Mouse (Mus musculus) lung, adult 18-20 months (tissue): ENCODE data around the gene Myl6.

ENCODE experiments used
- DNase-seq, 2 experiments: peaks; one replicate each; pipeline ENCODE4 v3.0.0; 2022; ENCODE audit warnings: mixed read lengths in 2 of 2

Gene Myl6

GRCm38 (mm10) chr10:128487861-128488712, 5.9 kb downstream of the Myl6 start:
- DNase-seq, result no peak

- no peak for DNase-seq
These were observed 7.6 kb downstream of the Myl6 start for GRCm38 (mm10) chr10:128486370-128486769.

GRCm38 (mm10) chr10:128474366-128474765, 19.6 kb downstream of the Myl6 start:
- no peak for DNase-seq

GRCm38 (mm10) chr10:128460270-128460630, 33.7 kb downstream of the Myl6 start:
- DNase-seq, result no peak

GRCm38 (mm10) chr10:128459409-128460269, 34.3 kb downstream of the Myl6 start:
- DNase-seq, result peak; percentile 26 to 38

GRCm38 (mm10) chr10:128458719-128459408, 35.1 kb downstream of the Myl6 start, which contains the start of gene Smarcc2:
TSS of gene Smarcc2 (plus strand) at chr10:128459248.
- DNase-seq, result peak; percentile 86 to 89

- peak; percentile 85 to 89 for DNase-seq
These were observed 35.6 kb downstream of the Myl6 start for GRCm38 (mm10) chr10:128458348-128458718.

GRCm38 (mm10) chr10:128457676-128458075, 36.3 kb downstream of the Myl6 start:
- no peak for DNase-seq

- DNase-seq, result peak; percentile 44 to 75
These were observed 38.7 kb downstream of the Myl6 start for GRCm38 (mm10) chr10:128455280-128455679.

- no peak for DNase-seq
These were observed 39.5 kb downstream of the Myl6 start for GRCm38 (mm10) chr10:128454471-128454870.

GRCm38 (mm10) chr10:128451014-128451413, 42.9 kb downstream of the Myl6 start:
- no peak for DNase-seq

- DNase-seq, result no peak
These were observed 48.5 kb downstream of the Myl6 start for GRCm38 (mm10) chr10:128445407-128445806.

- no peak for DNase-seq
These were observed 49.6 kb downstream of the Myl6 start for GRCm38 (mm10) chr10:128444354-128444753.

GRCm38 (mm10) chr10:128442718-128443117, 51.2 kb downstream of the Myl6 start:
- DNase-seq, result no peak

GRCm38 (mm10) chr10:128441324-128442119, 52.4 kb downstream of the Myl6 start:
- DNase-seq, result no peak
